Mouse (Mus musculus) E14TG2a.4 (cell line): Measurements from ENCODE around the gene Rsg1.

Source experiments
- H3K27me3 ChIP-seq: 2 replicates; pipeline ENCODE4 v1.6.1; 2014; ENCODE audit warnings: low read length, control low read depth; ENCODE audit not compliant: insufficient read depth
- H3K36me3 ChIP-seq: 2 replicates; pipeline ENCODE4 v1.6.1; 2014; ENCODE audit warnings: low read length, control low read depth; ENCODE audit not compliant: insufficient read depth
- H3K4me1 ChIP-seq: replicated peaks from 2 replicates; pipeline ENCODE4 v1.6.1; 2014; ENCODE audit warnings: low read depth, low read length, control low read depth
- H3K4me3 ChIP-seq: replicated peaks from 2 replicates; pipeline ENCODE4 v1.5.1; 2014; ENCODE audit warnings: mild to moderate bottlenecking, low read length
- H3K9me3 ChIP-seq: 2 replicates; pipeline ENCODE4 v1.6.1; 2014; ENCODE audit warnings: low read length, control low read depth
- CTCF ChIP-seq: conservative IDR thresholded peaks from 2 replicates; pipeline ENCODE4 v1.5.1; 2014; ENCODE audit warnings: low read length
- NANOG ChIP-seq: IDR thresholded peaks from 2 replicates; pipeline ENCODE4 v1.6.1; 2014; ENCODE audit warnings: borderline replicate concordance, low read length, mixed read lengths
- POU5F1 ChIP-seq: IDR thresholded peaks from 2 replicates; pipeline ENCODE4 v1.6.1; 2014; ENCODE audit warnings: low read length, borderline replicate concordance

Gene Rsg1

GRCm38 (mm10) chr4:141267250-141267649 is 53.5 kb downstream of the Rsg1 start:
- TF ChIP-seq CTCF (no peak), POU5F1 (no peak)
- Histone ChIP-seq H3K9me3 (peaks cover 3% of the 10 kb centered on the region), H3K36me3 (no peaks in the 10 kb centered on the region), H3K4me3 (no peak overlapping the region), H3K27me3 (no peaks in the 10 kb centered on the region), H3K4me1 (peaks cover 39% of the 10 kb centered on the region)

GRCm38 (mm10) chr4:141267837-141268236 is 54.1 kb downstream of the Rsg1 start:
- peak; percentile 64 for TF ChIP-seq CTCF
- TF ChIP-seq POU5F1, result no peak
- Histone ChIP-seq H3K4me1 (peaks cover 45% of the 10 kb centered on the region), H3K27me3 (no peaks in the 10 kb centered on the region), H3K36me3 (no peaks in the 10 kb centered on the region), H3K9me3 (no peaks in the 10 kb centered on the region), H3K4me3 (no peak overlapping the region)

GRCm38 (mm10) chr4:141268350-141268749 is 54.6 kb downstream of the Rsg1 start:
- TF ChIP-seq CTCF (peak; percentile 51), POU5F1 (no peak)
- Histone ChIP-seq H3K4me1 (peaks cover 49% of the 10 kb centered on the region), H3K9me3 (no peaks in the 10 kb centered on the region), H3K27me3 (no peaks in the 10 kb centered on the region), H3K4me3 (no peak overlapping the region), H3K36me3 (no peaks in the 10 kb centered on the region)

- H3K9me3 ChIP-seq, result no peaks in the 10 kb centered on the region
- TF ChIP-seq CTCF (peak; percentile 19; the same call in 1 of the 2 replicates), POU5F1 (no peak)
- H3K36me3 ChIP-seq, result no peaks in the 10 kb centered on the region
These were observed 55.3 kb downstream of the Rsg1 start for GRCm38 (mm10) chr4:141269080-141269479.

GRCm38 (mm10) chr4:141270201-141270940 is 56.6 kb downstream of the Rsg1 start:
- H3K27me3 ChIP-seq, result no peaks in the 10 kb centered on the region
- H3K36me3 ChIP-seq, result no peaks in the 10 kb centered on the region
- no peaks in the 10 kb centered on the region for H3K9me3 ChIP-seq
- peak overlapping the region; percentile 10; the same call in 1 of the 2 replicates for H3K4me3 ChIP-seq
- H3K4me1 ChIP-seq, result peaks cover 69% of the 10 kb centered on the region
- TF ChIP-seq CTCF (no peak), POU5F1 (no peak), NANOG (peak; percentile 48; the same call in 1 of the 2 replicates)

More at GRCm38 (mm10) chr4:141269080-141269479, 55.3 kb downstream of the Rsg1 start:
- peaks cover 56% of the 10 kb centered on the region for H3K4me1 ChIP-seq
- H3K27me3 ChIP-seq, result no peaks in the 10 kb centered on the region
- H3K4me3 ChIP-seq, result no peak overlapping the region

- Histone ChIP-seq H3K4me3 (peak overlapping the region; percentile 23; the same call in 1 of the 2 replicates), H3K36me3 (no peaks in the 10 kb centered on the region), H3K4me1 (peaks cover 77% of the 10 kb centered on the region), H3K9me3 (no peaks in the 10 kb centered on the region), H3K27me3 (no peaks in the 10 kb centered on the region)
- TF ChIP-seq CTCF (no peak; the same call in 1 of the 2 replicates), NANOG (no peak), POU5F1 (no peak)
These were observed 57.5 kb downstream of the Rsg1 start for GRCm38 (mm10) chr4:141271228-141271627.

GRCm38 (mm10) chr4:141271721-141272120 is 58.0 kb downstream of the Rsg1 start:
- Histone ChIP-seq H3K4me1 (peaks cover 78% of the 10 kb centered on the region), H3K4me3 (peak overlapping the region; percentile 23), H3K36me3 (no peaks in the 10 kb centered on the region), H3K9me3 (no peaks in the 10 kb centered on the region), H3K27me3 (no peaks in the 10 kb centered on the region)
- TF ChIP-seq NANOG (no peak), POU5F1 (no peak)

GRCm38 (mm10) chr4:141272878-141273277 is 59.1 kb downstream of the Rsg1 start:
- TF ChIP-seq POU5F1 (no peak), NANOG (no peak), CTCF (no peak)
- peak overlapping the region; percentile 59 for H3K4me3 ChIP-seq
- H3K4me1 ChIP-seq, result peaks cover 86% of the 10 kb centered on the region
- no peaks in the 10 kb centered on the region for H3K27me3 ChIP-seq
- H3K9me3 ChIP-seq, result no peaks in the 10 kb centered on the region
- no peaks in the 10 kb centered on the region for H3K36me3 ChIP-seq

GRCm38 (mm10) chr4:141273296-141273695 is 59.5 kb downstream of the Rsg1 start:
- Histone ChIP-seq H3K9me3 (no peaks in the 10 kb centered on the region), H3K4me1 (peaks cover 86% of the 10 kb centered on the region), H3K27me3 (no peaks in the 10 kb centered on the region), H3K4me3 (peak overlapping the region; percentile 59), H3K36me3 (no peaks in the 10 kb centered on the region)
- TF ChIP-seq CTCF (peak; percentile 68), POU5F1 (no peak)
